Mouse (Mus musculus) v-Abl transformed pro-B cells (cell line): ENCODE measurements around the gene Zfp108.

ENCODE experiments used
- in situ Hi-C, 2 experiments: fragments of 400-800 bp; cut with MboI; formaldehyde crosslinking; loops; one replicate each; pipeline ENCODE4 v1.15.1; 2025; ENCODE audit not compliant: unreplicated experiment in 2 of 2

Zfp108 gene

DNA sequence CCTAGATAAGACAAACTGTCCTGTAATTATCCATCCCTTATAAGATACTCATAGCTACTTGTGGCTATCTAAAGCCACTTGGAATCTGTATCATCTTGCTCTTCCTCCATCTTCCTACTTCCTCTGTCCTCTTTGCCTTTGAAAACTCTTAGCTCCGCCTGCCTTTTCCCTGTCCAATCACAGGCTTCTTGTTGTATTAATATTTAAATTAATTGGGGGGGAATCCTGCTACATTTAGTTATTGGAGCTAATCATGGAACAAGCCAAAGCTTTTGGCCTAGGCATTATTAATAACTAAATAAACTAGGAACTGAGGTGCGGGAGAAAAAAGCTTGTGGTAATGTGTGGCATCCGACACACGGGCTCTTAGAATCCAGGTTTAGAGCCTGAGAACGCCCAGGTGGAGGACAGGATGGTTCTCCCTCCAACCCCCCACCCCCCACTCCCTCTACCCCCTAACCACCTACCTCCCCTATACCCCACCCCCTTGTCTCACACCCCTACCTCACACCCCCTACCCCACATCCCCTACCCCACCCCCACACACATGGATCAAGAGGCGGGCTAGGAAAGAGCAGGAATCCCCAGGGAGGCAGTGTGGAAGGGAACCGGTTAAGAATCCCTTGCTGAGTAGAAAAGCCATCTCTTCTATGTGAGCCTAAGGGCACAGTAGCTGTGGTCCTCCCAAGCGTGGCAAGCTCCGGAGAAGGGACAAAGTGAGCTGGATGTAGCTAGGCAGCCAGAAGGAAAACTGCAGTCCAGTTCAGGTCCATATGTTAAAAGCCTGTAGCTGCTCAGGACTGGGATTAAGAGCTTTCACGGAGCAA is 25.6 kb downstream of the Zfp108 start:
- in situ Hi-C loops = loop anchor here in 1 of 2 experiments (10.0 kb wide), 1 partner anchor 315 kb away; no protein-coding TSS in a partner anchor

DNA sequence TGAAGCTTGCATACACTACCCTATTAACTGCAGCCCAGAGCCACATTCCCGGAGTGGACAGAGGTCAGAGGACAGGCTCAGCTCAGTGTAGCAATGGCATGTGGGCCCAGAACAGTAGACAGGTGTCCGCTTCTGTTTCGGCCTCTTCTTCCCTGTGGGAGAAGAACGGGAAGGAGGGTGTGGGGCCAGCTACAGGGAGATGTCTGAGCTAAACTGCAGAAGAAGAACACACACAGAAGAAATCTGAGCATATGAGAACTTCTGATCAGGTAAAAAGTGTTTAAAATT is 26.2 kb downstream of the Zfp108 start:
- in situ Hi-C loops = loop anchor here in 1 of 2 experiments (10.0 kb wide), 1 partner anchor 316 kb away; no protein-coding TSS in a partner anchor

DNA sequence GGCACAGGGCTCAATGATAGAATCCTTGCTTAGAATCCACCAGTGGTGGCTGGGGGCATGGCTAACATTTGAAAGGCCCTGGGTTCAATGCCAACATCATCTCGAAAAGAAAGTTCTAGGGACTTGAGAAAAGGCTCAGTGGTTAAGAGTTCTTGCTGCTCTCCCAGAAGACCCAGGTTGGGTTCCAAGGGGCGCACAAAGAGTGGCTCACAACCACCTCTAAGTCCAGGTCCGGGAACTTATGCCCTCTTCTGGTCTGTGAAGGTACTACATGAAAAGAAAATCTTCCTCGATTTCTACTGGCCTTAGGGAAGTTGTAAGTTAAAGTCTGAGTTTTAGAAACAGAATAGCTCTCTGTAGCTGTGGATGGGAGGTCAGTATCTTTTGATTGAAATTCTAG is 31.5 kb downstream of the Zfp108 start:
- in situ Hi-C loops = loop anchor here in 1 of 2 experiments (10.0 kb wide), 1 partner anchor 321 kb away; no protein-coding TSS in a partner anchor

GRCm38 (mm10) chr7:24286916-24287315 is 32.3 kb downstream of the Zfp108 start:
- in situ Hi-C loops = loop anchor here in 1 of 2 experiments (10.0 kb wide), 1 partner anchor 322 kb away; no protein-coding TSS in a partner anchor

- in situ Hi-C loops = loop anchor here in 1 of 2 experiments (10.0 kb wide), 1 partner anchor 323 kb away; no protein-coding TSS in a partner anchor
Measured at GRCm38 (mm10) chr7:24287670-24288069, 33.1 kb downstream of the Zfp108 start.

GRCm38 (mm10) chr7:24288512-24288911 is 33.9 kb downstream of the Zfp108 start:
- in situ Hi-C loops = loop anchor here in 1 of 2 experiments (10.0 kb wide), 1 partner anchor 324 kb away; no protein-coding TSS in a partner anchor

GRCm38 (mm10) chr7:24290106-24290693 is 35.6 kb downstream of the Zfp108 start:
- in situ Hi-C loops = no loop called here

GRCm38 (mm10) chr7:24291387-24292090 is 36.9 kb downstream of the Zfp108 start:
- in situ Hi-C loops = no loop called here

- in situ Hi-C loops = no loop called here
Measured at GRCm38 (mm10) chr7:24293061-24293851, 38.7 kb downstream of the Zfp108 start.

GRCm38 (mm10) chr7:24294763-24295162 is 40.2 kb downstream of the Zfp108 start:
- in situ Hi-C loops = no loop called here

DNA sequence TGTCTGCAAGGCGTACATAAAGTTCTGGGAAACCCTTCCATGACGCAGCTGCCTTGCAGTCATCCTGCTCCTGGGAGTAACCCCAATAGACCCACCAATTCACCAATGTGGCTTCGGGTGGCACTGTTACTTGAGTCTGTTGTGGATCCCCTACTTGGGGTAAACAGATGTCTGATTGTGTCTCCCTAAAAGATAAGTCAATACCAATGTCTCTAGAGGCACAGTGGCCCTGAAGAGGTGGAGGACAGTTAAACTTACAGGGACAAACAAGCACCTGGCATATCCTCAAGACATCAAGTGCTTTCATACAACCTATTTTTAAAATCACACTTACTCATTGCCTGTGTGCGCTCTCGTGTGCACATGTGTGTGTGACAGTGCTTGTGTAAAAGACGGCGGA is 40.8 kb downstream of the Zfp108 start:
- in situ Hi-C loops = no loop called here

DNA sequence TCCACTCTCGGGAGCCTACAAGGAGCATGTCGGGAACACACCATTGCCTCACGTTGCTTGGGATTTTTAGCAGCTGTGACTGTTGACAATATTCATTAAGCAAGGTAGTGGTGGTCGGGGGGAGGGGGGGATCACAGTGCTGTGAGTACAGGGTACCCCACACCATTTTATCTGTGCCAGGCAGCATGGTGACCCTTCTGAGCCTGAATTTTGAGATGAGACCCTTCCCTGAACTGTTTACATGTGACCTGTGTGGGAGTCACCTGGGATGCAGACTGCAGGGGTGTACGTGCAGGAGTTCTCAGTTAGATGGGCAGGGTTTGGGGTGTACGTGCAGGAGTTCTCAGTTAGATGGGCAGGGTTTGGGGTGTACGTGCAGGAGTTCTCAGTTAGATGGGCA is 41.8 kb downstream of the Zfp108 start:
- in situ Hi-C loops = no loop called here

- in situ Hi-C loops = no loop called here
Measured at GRCm38 (mm10) chr7:24297361-24298095, 42.9 kb downstream of the Zfp108 start.

- in situ Hi-C loops = no loop called here
Measured at GRCm38 (mm10) chr7:24298635-24298972, 44.0 kb downstream of the Zfp108 start.

GRCm38 (mm10) chr7:24298973-24299708 is 44.5 kb downstream of the Zfp108 start:
- in situ Hi-C loops = no loop called here

- in situ Hi-C loops = loop anchor here (25.0 kb wide), 2 partner anchors 662 to 1462 kb away; partner anchors contain the start of genes Hnrnpul1 (in 2 of the 2) and Rabac1 (in 1 of the 2)
Measured at GRCm38 (mm10) chr7:24299823-24300481, 45.4 kb downstream of the Zfp108 start.

DNA sequence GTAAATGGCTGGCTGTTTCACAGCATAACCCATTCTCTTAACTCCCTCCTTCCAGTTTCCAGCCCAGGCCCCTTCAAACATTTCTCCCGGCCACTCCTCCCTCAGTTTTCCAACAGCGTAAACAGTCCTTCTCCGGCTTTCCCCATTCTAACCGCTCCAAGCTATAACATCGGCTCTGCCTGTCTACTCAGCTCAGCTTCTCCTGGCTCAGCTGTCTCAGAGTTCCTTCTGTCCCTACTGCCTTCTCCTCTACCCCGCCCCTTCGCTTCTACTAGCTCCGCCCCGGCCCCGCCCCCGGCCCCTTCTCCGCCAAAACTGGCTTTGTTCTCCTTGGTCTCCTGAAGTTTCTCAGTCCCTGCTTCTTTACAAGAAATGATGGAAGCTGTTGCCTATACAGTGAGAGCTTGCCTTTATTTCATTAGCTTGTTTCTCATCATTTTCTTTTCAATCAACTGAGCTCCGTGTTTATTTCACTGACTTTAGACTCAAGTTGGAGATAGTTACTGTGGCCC is 46.2 kb downstream of the Zfp108 start, which contains the start of gene Zfp61:
Gene Zfp61 (minus strand): TSS at position 462 of the 512 bp plus-strand sequence.
- in situ Hi-C loops = loop anchor here (25.0 kb wide), 2 partner anchors 661 to 1461 kb away; partner anchors contain the start of genes Hnrnpul1 (in 2 of the 2) and Rabac1 (in 1 of the 2)
